Mouse (Mus musculus) limb, embryonic 13.5 days (tissue): ENCODE data around the gene Fam222b. TPM values are rescaled to one million over a fixed set of nuclear protein-coding genes. Genes with fewer than 3 reads are reported as not detected.
"Not testable (repeated sequence)": the region's sequence is repeated elsewhere in the genome, so short reads cannot be mapped to it uniquely, and the experiment has no call there.

Experiments
- ATAC-seq: fragments of 200-750 bp; cut with Nextera tagmentation; 2 replicates; pipeline ENCODE4 v1.8.0; 2017; ENCODE audit warnings: low read depth, moderate number of reproducible peaks, moderate TSS enrichment; ENCODE audit not compliant: low FRiP score
- H3K27ac ChIP-seq: fragments of 300-500 bp; sonication (generic); 2 replicates; pipeline ENCODE4 v1.5.1; 2015; ENCODE audit warnings: inconsistent platforms, mild to moderate bottlenecking, moderate library complexity
- H3K27me3 ChIP-seq: fragments of 300-500 bp; sonication (generic); 2 replicates; pipeline ENCODE4 v1.6.1; 2015; ENCODE audit warnings: mild to moderate bottlenecking, inconsistent platforms
- H3K36me3 ChIP-seq: fragments of 300-500 bp; sonication (generic); 2 replicates; pipeline ENCODE4 v1.6.1; 2015; ENCODE audit warnings: inconsistent platforms, mild to moderate bottlenecking, moderate library complexity
- H3K4me1 ChIP-seq: fragments of 300-500 bp; sonication (generic); 2 replicates; pipeline ENCODE4 v1.6.1; 2015; ENCODE audit warnings: inconsistent platforms
- H3K4me2 ChIP-seq: fragments of 300-500 bp; sonication (generic); replicated peaks from 2 replicates; pipeline ENCODE4 v1.6.1; 2015; ENCODE audit warnings: inconsistent platforms, mild to moderate bottlenecking, moderate library complexity
- H3K4me3 ChIP-seq: fragments of 300-500 bp; sonication (generic); 2 replicates; pipeline ENCODE4 v1.5.1; 2015; ENCODE audit warnings: moderate library complexity, mild to moderate bottlenecking, inconsistent platforms
- H3K9ac ChIP-seq: fragments of 300-500 bp; sonication (generic); 2 replicates; pipeline ENCODE4 v1.6.1; 2015; ENCODE audit warnings: mild to moderate bottlenecking, inconsistent platforms
- H3K9me3 ChIP-seq: fragments of 300-500 bp; sonication (generic); 2 replicates; pipeline ENCODE4 v1.6.1; 2016; ENCODE audit warnings: inconsistent platforms
- WGBS: fragments of 180-500 bp; shearing (Covaris S2); methylation state at CpG from one replicate; pipeline ENCODE4 v1.1.7; 2015; 5-methylcytosine and 5-hydroxymethylcytosine counted together
- polyA plus RNA-seq: library from polyadenylated mRNA; unstranded; fragments of >200 nt; fragmentation: Nextera tagmentation; extraction: Ambion mirVana; gene quantifications from 2 replicates; pipeline ENCODE4 v1.2.1, GENCODE M21; 2015

Fam222b gene
- 13.7 and 16.1 TPM in 2 replicates for polyA plus RNA-seq

GRCm38 (mm10) chr11:78094504-78095143 is at the start of gene Fam222b:
Fam222b (plus strand) TSS chr11:78094660.
- ATAC-seq = peak; percentile 95
- Histone ChIP-seq H3K36me3 (no peaks in the 10 kb centered on the region), H3K27me3 (no peaks in the 10 kb centered on the region), H3K4me3 (peak within 1 kb of the TSS; percentile 86), H3K27ac (peak within 1 kb of the TSS; percentile 23; the same call in 1 of the 2 replicates), H3K9me3 (no peaks in the 10 kb centered on the region), H3K4me1 (peaks cover 19% of the 10 kb centered on the region), H3K4me2 (peak within 1 kb of the TSS; percentile 88), H3K9ac (peak within 1 kb of the TSS; percentile 86)
- under 1% methylated on average over 38 of the region's 38 CpGs for WGBS

DNA sequence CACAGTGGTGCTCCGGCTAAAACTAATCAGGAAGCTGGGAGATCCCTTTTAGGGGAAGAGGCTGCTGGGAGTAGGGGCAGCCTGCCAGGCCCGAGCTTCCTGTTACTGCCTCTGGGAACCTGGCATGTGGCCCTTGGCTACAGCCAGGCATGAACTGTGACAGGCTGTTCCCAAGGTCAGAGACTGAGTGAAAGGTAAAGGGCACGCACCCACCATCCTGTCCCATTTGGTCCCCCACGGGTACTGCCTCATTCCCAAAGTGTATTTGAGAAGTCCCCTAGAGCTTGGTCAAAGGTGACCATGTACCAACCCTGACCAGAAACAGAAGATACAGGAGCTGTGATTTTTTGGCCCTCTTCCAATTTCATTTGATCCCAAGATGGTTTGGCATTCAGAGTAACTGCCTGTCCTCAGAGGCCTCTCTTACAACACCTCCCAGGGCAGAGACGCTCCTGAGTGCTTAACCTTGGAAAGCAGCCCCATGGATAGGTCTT is 49.7 kb upstream of the Fam222b start:
- no peak overlapping the region for H3K9ac ChIP-seq
- no peaks in the 10 kb centered on the region for H3K27me3 ChIP-seq
- 77% methylated on average over 5 of the region's 5 CpGs for WGBS
- no peak overlapping the region for H3K4me2 ChIP-seq
- H3K4me3 ChIP-seq = no peak overlapping the region
- H3K4me1 ChIP-seq = peaks cover 8% of the 10 kb centered on the region; the same call in 1 of the 2 replicates
- H3K27ac ChIP-seq = no peak overlapping the region
- no peak for ATAC-seq
- H3K36me3 ChIP-seq = peaks cover 23% of the 10 kb centered on the region
- H3K9me3 ChIP-seq = peaks cover 5% of the 10 kb centered on the region; the same call in 1 of the 2 replicates

DNA sequence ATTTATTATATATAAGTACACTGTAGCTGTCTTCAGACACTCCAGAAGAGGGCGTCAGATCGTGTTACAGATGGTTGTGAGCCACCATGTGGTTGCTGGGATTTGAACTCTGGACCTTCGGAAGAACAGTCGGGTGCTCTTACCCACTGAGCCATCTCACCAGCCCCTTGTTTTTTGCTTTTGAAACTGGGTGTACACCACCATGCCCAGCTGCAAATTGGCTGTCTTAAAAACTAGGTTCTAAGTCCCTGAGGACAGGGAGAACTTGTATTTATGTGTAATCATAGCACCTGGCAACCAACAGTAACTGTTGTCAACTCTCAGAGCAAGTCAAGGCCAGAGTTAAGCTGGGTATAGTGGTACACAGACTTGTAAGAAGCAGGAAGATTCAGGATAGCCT is 45.8 kb upstream of the Fam222b start:
- peaks cover 32% of the 10 kb centered on the region for H3K36me3 ChIP-seq
- WGBS = 100% methylated on average over 4 of the region's 4 CpGs
- H3K4me3 ChIP-seq = not testable (repeated sequence)

DNA sequence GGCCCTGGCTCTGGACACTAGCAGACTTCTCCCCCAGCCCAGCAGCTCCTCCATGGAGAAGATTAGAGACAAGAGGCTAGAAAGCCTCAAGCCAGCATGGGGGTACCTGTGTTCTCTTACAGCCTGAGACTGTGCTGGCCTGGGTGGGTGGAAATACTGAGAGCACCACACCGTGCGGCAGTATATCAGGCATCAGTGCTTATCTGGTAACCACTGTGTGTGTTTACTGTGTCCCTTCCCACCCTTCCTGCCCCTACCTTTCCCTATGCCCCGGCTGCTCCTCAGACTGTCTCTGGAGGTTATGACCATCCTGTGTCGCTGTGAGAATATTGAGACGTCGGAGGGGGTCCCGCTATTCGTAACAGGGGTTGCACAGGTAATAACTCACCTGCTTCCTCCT is 41.4 kb upstream of the Fam222b start:
- Histone ChIP-seq H3K4me3 (no peak overlapping the region), H3K9me3 (no peaks in the 10 kb centered on the region), H3K27ac (no peak overlapping the region), H3K27me3 (no peaks in the 10 kb centered on the region), H3K4me1 (no peaks in the 10 kb centered on the region), H3K9ac (no peak overlapping the region), H3K4me2 (no peak overlapping the region), H3K36me3 (peaks cover 75% of the 10 kb centered on the region)
- no peak for ATAC-seq
- WGBS = 89% methylated on average over 8 of the region's 8 CpGs

More for the DNA sequence above, 45.8 kb upstream of the Fam222b start:
- not testable (repeated sequence) for H3K27me3 ChIP-seq, ATAC-seq, H3K27ac ChIP-seq, H3K4me1 ChIP-seq, H3K9ac ChIP-seq, H3K9me3 ChIP-seq, H3K4me2 ChIP-seq

GRCm38 (mm10) chr11:78056946-78057345 is 37.5 kb upstream of the Fam222b start:
- H3K4me1 ChIP-seq = peaks cover 5% of the 10 kb centered on the region
- H3K27ac ChIP-seq = no peak overlapping the region
- H3K9ac ChIP-seq = no peak overlapping the region
- H3K27me3 ChIP-seq = no peaks in the 10 kb centered on the region
- WGBS = 83% methylated on average over 8 of the region's 8 CpGs
- H3K4me2 ChIP-seq = no peak overlapping the region
- H3K4me3 ChIP-seq = no peak overlapping the region
- peaks cover 72% of the 10 kb centered on the region for H3K36me3 ChIP-seq
- no peaks in the 10 kb centered on the region for H3K9me3 ChIP-seq
- ATAC-seq = no peak

DNA sequence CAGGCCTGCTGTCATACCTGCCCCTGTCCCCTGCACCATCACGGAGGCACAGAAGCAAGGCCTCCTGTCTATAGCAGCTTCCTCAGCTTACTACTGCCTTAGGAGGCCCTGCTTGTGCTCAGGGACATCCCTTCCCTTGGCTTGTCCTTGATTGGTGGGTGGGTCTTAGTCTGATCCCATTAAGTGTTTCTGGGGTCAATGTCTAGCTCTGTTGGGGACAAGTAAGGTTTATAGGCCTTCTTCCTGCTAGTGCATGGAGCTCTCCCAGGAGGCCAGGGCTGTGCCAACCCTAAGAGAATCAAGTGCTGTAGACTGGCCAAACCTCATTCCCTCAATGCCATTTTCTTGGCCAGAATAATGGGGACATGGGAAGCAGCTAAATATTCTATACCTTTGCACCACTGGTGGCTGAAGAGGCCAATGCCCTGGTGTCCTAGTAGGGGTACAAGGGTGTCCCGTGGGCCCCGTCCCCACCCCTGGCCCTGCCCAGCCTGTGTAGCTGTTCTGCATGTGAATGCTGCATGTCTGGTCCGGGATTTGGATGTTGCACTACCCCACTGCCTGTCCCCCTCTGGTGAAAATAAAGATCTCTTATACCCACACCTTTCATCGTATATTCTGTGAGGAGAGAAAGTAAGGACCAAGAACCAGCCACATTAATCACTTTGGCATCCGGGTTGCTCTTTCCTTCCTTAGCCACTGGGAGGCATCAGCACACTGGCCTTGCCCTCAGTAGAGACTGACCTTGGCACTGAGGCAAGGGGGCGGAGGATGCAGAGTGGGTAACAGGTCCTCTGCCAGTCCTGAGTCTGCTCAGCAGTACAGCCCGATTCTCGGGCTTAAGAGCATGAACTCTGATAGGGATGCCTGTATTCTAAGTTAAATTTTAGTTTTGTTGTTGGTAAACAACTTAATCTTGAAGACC is 34.4 kb upstream of the Fam222b start:
- ATAC-seq = peak; percentile 29; the same call in 1 of the 2 replicates
- H3K4me3 ChIP-seq = no peak overlapping the region
- no peak overlapping the region for H3K4me2 ChIP-seq
- H3K27me3 ChIP-seq = no peaks in the 10 kb centered on the region
- peaks cover 48% of the 10 kb centered on the region for H3K36me3 ChIP-seq
- no peak overlapping the region for H3K27ac ChIP-seq
- H3K9me3 ChIP-seq = no peaks in the 10 kb centered on the region
- no peak overlapping the region for H3K9ac ChIP-seq
- peaks cover 8% of the 10 kb centered on the region for H3K4me1 ChIP-seq
- 54% methylated on average over 9 of the region's 9 CpGs for WGBS

DNA sequence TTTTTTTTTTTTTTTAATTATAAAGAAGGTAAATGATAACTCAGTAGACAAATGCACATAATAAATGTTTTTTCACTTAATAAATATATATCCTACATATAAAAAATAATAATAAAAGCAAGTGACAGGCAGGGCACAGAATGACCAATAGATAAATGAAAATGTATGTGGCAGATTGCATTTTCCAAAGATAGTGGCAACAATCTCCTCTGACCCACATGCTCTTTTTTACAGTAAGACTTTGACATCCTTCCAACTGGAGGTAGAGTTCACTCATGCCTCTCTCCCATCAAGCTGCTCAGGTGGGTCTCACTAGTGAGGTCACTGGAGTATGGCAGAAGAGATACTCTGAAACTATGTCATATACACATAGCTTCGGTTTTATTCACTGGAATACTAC is 31.9 kb upstream of the Fam222b start:
- ATAC-seq = no peak
- peaks cover 8% of the 10 kb centered on the region for H3K4me1 ChIP-seq
- H3K4me3 ChIP-seq = no peak overlapping the region
- WGBS = 86% methylated on average over 1 of the region's 1 CpGs
- H3K36me3 ChIP-seq = peaks cover 25% of the 10 kb centered on the region
- no peaks in the 10 kb centered on the region for H3K9me3 ChIP-seq
- no peak overlapping the region for H3K27ac ChIP-seq
- H3K9ac ChIP-seq = no peak overlapping the region
- no peak overlapping the region for H3K4me2 ChIP-seq
- H3K27me3 ChIP-seq = no peaks in the 10 kb centered on the region

GRCm38 (mm10) chr11:78065906-78066305 is 28.6 kb upstream of the Fam222b start:
- H3K4me3 ChIP-seq = no peak overlapping the region
- 0 out of 2 replicates have a peak overlapping the region, but pooled peaks have one; percentile 8 for H3K9ac ChIP-seq
- H3K36me3 ChIP-seq = no peaks in the 10 kb centered on the region
- peaks cover 6% of the 10 kb centered on the region for H3K4me1 ChIP-seq
- no peak overlapping the region for H3K4me2 ChIP-seq
- no peaks in the 10 kb centered on the region for H3K9me3 ChIP-seq
- no peak overlapping the region for H3K27ac ChIP-seq
- ATAC-seq = no peak
- no peaks in the 10 kb centered on the region for H3K27me3 ChIP-seq
- 61% methylated on average over 2 of the region's 2 CpGs for WGBS

DNA sequence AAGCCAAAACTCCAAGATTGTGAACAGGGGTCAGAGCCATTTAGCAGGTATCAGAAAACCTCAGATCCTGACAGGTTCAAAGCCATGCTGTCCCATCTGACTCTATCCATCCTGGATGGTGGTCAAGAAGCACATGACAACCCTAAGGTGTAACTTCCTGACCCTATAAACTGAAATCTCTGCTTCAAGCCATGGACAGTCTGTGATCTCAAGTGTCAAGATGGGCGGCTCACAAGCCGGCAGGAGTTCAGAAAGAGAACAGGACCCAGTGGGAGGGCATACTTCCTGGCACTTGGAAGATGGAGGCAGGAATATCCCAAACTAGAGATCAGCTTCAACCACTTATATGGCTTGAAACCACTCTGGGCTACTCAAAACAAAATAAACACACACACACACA is 27.8 kb upstream of the Fam222b start:
- peaks cover 6% of the 10 kb centered on the region for H3K4me1 ChIP-seq
- H3K27ac ChIP-seq = no peak overlapping the region
- H3K27me3 ChIP-seq = no peaks in the 10 kb centered on the region
- no peaks in the 10 kb centered on the region for H3K36me3 ChIP-seq
- no peak; the same call in 1 of the 2 replicates for ATAC-seq
- H3K4me2 ChIP-seq = no peak overlapping the region
- H3K9me3 ChIP-seq = no peaks in the 10 kb centered on the region
- H3K9ac ChIP-seq = no peak overlapping the region
- H3K4me3 ChIP-seq = no peak overlapping the region
- WGBS = 65% methylated on average over 2 of the region's 2 CpGs

- H3K4me1 ChIP-seq = no peaks in the 10 kb centered on the region
- WGBS = 72% methylated on average over 5 of the region's 5 CpGs
Observed at GRCm38 (mm10) chr11:78067566-78067965, 26.9 kb upstream of the Fam222b start.

DNA sequence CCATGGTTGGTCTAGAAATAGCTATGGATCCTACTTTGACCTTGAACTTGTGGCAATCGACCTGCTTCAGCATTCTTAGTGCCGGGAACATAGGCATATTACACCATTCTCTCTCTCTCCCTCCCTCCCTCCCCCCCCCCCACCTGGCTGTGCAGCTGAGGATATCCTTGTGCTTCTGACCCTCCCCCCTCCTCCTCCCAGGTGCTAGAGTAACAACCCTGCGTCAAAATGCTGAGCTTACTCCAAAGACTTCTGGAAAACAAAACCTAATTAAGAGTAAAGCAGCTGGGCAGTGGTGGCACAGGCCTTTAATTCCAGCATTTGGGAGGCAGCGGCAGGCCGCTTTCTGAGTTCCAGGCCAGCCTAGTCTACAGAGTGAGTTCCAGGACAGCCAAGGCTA is 25.3 kb upstream of the Fam222b start:
- 66% methylated on average over 5 of the region's 5 CpGs for WGBS
- Histone ChIP-seq H3K9me3 (no peaks in the 10 kb centered on the region), H3K4me2 (no peak overlapping the region), H3K27ac (no peak overlapping the region), H3K36me3 (peaks cover 23% of the 10 kb centered on the region), H3K9ac (no peak overlapping the region), H3K4me1 (no peaks in the 10 kb centered on the region), H3K4me3 (no peak overlapping the region), H3K27me3 (no peaks in the 10 kb centered on the region)
- ATAC-seq = no peak

More at GRCm38 (mm10) chr11:78067566-78067965, 26.9 kb upstream of the Fam222b start:
- Histone ChIP-seq H3K27ac (no peak overlapping the region), H3K9ac (no peak overlapping the region), H3K9me3 (no peaks in the 10 kb centered on the region), H3K4me3 (no peak overlapping the region), H3K27me3 (no peaks in the 10 kb centered on the region), H3K4me2 (no peak overlapping the region), H3K36me3 (peaks cover 8% of the 10 kb centered on the region)
- no peak for ATAC-seq

GRCm38 (mm10) chr11:78069646-78070045 is 24.8 kb upstream of the Fam222b start:
- Histone ChIP-seq H3K27me3 (no peaks in the 10 kb centered on the region), H3K4me2 (no peak overlapping the region), H3K9me3 (no peaks in the 10 kb centered on the region), H3K4me3 (no peak overlapping the region), H3K27ac (no peak overlapping the region), H3K4me1 (no peaks in the 10 kb centered on the region), H3K36me3 (peaks cover 28% of the 10 kb centered on the region), H3K9ac (no peak overlapping the region)
- 81% methylated on average over 6 of the region's 6 CpGs for WGBS
- ATAC-seq = no peak
